ENCODE assay signal across 15 mouse cellular contexts in the genomic region with DNA sequence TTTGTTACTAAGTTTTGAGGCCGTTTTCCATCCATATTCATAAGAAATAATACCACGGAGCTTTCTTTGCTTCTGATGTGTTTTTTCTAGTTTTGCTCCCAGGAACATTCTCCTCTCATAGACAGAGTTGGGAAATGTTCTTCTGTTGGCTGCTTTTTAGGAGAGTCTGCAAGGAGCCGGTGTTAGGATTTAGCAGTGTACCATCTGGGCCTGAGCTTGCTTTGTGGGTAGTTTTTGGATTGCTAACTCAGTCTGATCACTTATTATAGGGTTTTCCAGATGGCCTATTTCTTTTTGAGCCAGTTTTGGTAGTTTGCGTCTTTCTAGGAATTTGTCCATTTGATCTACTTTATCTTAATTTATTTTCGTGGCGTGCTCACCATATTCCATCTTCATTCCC.
A peak's percentile ranks its signal among the peaks of the same experiment; 100 is the strongest.
DNase-seq lines count a peak whose midpoint lies in the region; ATAC-seq and TF ChIP-seq lines count a peak whose summit lies in the region.
"Had no signal": no experiment of that assay in that cellular context is flagged by ENCODE, and none has a peak within 500 bp of the region (broad histone marks: within the 10 kb centered on the region; RNA-seq: fewer than 3 reads in every experiment).

No protein-coding gene starts in this region.

- no peak for ATAC-seq in monocyte, adult 5-6 weeks (replicated peaks; ENCODE audit: insufficient number of reproducible peaks, low FRiP score, low TSS enrichment, poor library complexity, severe bottlenecking)
- no peak for ATAC-seq in intestine, embryonic 16.5 days
- ATAC-seq: lung, postnatal 0 days had no signal

- no peaks in the 10 kb centered on the region for H3K27me3 ChIP-seq in intestine, embryonic 16.5 days (replicated peaks; ENCODE audit: control insufficient read depth, insufficient read depth, low read length)
- H3K27me3 ChIP-seq: embryonic facial prominence, embryonic 13.5 days; hindbrain, embryonic 12.5 days had no signal

- peak overlapping the region; percentile 16; the same call in 1 of the 2 replicates for H3K27ac ChIP-seq in left cerebral cortex, adult 2 months
- H3K27ac ChIP-seq in intestine, embryonic 16.5 days (ENCODE audit: low read length) = no peak overlapping the region
- H3K27ac ChIP-seq: embryonic facial prominence, embryonic 13.5 days; hindbrain, embryonic 12.5 days; liver, embryonic 14.5 days; stomach, postnatal 0 days had no signal

- intact Hi-C loops in left cerebral cortex, postnatal 4 days (cut with DNase I) = no loop called here
- intact Hi-C loops in left cerebral cortex, adult 2 months (cut with DNase I) = loop anchor here (5.0 kb wide), 1 partner anchor 205 kb away; no protein-coding TSS in a partner anchor

- H3K9ac ChIP-seq in intestine, embryonic 16.5 days (ENCODE audit: low read depth, low read length) = no peak overlapping the region
- H3K9ac ChIP-seq: embryonic facial prominence, embryonic 13.5 days; hindbrain, embryonic 12.5 days; liver, embryonic 14.5 days had no signal

- no peaks in the 10 kb centered on the region for H3K36me3 ChIP-seq in intestine, embryonic 16.5 days (ENCODE audit: control insufficient read depth, insufficient read depth, low read length)
- H3K36me3 ChIP-seq: embryonic facial prominence, embryonic 13.5 days; G1E; hindbrain, embryonic 12.5 days had no signal

- H3K9me3 ChIP-seq in intestine, embryonic 16.5 days (ENCODE audit: control insufficient read depth, low read length) = no peaks in the 10 kb centered on the region
- H3K9me3 ChIP-seq: embryonic facial prominence, embryonic 13.5 days; hindbrain, embryonic 12.5 days had no signal

- DNase-seq in left cerebral cortex, adult 11 months (ENCODE audit: low spot score) = peak; percentile 37
- DNase-seq in left cerebral cortex, postnatal 4 days = no peak
- DNase-seq in frontal cortex, postnatal 14 days (ENCODE audit: low spot score in 2 of 2) = peak; percentile 17 to 33
- peak in 1 of 2 experiments; percentile 9 for DNase-seq in left cerebral cortex, adult 2 months (ENCODE audit: extremely low spot score in 1 of 2, low spot score in 2 of 2)
- no peak for DNase-seq in cerebellum, adult 9-11 months
- DNase-seq: cerebellum, adult 2 months; heart, adult 18-20 months had no signal

- no peak overlapping the region for H3K4me2 ChIP-seq in intestine, embryonic 16.5 days (ENCODE audit: low read depth, low read length)
- H3K4me2 ChIP-seq: embryonic facial prominence, embryonic 13.5 days; hindbrain, embryonic 12.5 days had no signal

- no peak overlapping the region for H3K4me3 ChIP-seq in left cerebral cortex, adult 2 months
- no peak overlapping the region for H3K4me3 ChIP-seq in intestine, embryonic 16.5 days (ENCODE audit: low read length)
- H3K4me3 ChIP-seq: embryonic facial prominence, embryonic 13.5 days; hindbrain, embryonic 12.5 days had no signal

- H3K4me1 ChIP-seq in intestine, embryonic 16.5 days (ENCODE audit: control insufficient read depth, insufficient read depth, low read length) = no peaks in the 10 kb centered on the region
- H3K4me1 ChIP-seq: embryonic facial prominence, embryonic 13.5 days; hindbrain, embryonic 12.5 days had no signal

- TF ChIP-seq CTCF in left cerebral cortex, adult 2 months (IDR thresholded peaks at IDR 0.05) = no peak

- WGBS in intestine, embryonic 16.5 days = 90% methylated on average over 6 of the region's 6 CpGs

Comparison
In these comparisons a context has a peak if more than half of its experiments do, and no peak if none do; other contexts are left out.
1. DNase-seq: peak in left cerebral cortex, adult 11 months (single experiment) and frontal cortex, postnatal 14 days (2 of 2); none in left cerebral cortex, postnatal 4 days (single experiment) and cerebellum, adult 9-11 months (single experiment).